Mouse (Mus musculus) 3T3-L1 (cell line): ENCODE measurements around the gene Zfp943.

ENCODE experiments used
- DNase-seq: peaks from one replicate; pipeline ENCODE4 v3.0.0-alpha.2; 2015; ENCODE audit warnings: low read depth, low spot score

Zfp943 gene

DNA sequence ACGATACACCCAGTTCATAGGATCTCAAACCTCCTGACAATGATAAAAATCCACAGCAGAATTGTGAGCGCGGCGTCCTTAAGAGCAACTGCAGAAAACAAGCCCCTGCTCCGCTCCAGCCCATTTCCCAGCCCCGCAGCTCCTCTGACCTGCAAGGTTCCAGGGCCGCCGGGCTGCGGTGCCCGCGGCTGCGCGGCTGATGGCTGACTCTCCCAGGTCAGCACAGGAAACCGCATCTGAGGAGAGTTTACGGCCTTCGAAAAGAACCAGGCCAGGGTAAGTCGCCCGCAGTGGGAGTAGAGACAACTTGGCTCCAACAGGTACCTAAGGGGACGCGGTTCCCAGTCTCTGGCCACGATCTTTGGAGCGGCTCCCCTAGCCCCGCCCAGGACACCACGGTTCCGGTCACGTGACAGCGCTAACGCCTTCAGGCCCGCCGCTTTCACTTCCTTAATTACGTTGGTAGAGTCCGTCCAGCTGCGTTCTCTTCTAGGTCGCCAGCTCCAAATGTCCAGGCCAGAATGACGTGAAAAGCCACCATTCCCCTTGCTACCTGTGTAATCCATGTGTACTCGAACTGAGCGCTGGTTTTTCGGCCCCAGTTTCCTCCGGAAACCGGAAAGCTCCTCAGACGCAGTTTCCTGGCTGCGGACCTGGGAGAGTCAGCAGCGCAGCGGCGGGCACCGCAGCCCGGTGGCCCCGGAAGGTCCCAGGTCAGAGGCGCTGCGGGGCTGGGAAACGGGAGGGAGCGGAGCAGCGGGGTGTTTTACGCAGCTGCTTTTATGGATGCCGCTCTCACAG, at the start of gene Zfp943, which contains the start of gene Zfp942:
Gene Zfp943, plus strand, starts transcription at position 446 of the 801 bp plus-strand sequence.
Gene Zfp942, minus strand, starts transcription at position 358 of the 801 bp plus-strand sequence.
- peak; percentile 77 for DNase-seq

- DNase-seq, result peak; percentile 39
Measured at GRCm38 (mm10) chr17:21963302-21963701, 950 bp downstream of the Zfp943 start.

DNA sequence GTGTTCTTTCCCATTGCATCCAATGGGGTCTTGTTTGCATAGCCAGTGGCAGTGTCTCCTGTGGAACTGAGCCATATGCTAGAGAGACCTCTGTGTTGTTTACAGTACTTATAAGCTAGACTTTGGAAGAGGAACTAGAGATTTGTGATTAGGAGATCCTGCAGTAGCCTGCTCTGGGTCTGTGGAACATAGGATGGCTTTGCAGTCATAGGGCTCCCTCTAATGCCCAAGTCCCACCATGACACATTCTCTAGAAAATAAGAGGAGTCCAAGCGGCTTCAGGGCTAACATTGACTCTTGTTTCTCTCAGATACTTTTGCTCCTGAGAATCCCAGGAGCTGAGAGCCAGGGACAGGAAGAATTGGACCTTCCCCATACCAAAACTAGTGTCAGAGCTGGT, 73.2 kb downstream of the Zfp943 start:
- peak; percentile 43 for DNase-seq

GRCm38 (mm10) chr17:22049403-22049802, 87.1 kb downstream of the Zfp943 start:
- DNase-seq, result no peak

- DNase-seq, result no peak
Measured at GRCm38 (mm10) chr17:22053211-22053610, 90.9 kb downstream of the Zfp943 start.

GRCm38 (mm10) chr17:22081031-22081631, 118.8 kb downstream of the Zfp943 start:
- no peak for DNase-seq

DNA sequence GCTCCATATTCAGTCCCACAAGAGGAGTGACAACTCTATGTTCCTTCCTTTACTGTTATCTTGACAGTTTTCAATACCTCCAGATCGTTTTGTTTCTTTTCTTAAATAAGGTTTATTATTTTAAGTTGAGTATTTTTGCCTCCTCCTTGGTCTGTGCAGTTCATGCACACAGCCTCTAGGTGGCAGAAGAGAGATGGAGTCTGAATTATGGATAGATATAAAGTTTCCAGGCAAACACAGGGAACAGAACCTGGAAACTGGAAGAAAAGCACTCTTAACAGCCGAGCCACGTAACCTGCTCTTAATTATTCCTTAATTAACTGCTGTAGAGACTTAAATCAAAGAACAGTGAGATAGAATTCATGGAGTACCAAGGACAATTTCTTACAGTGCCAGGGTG, 120.9 kb downstream of the Zfp943 start:
- DNase-seq, result peak; percentile 68

DNA sequence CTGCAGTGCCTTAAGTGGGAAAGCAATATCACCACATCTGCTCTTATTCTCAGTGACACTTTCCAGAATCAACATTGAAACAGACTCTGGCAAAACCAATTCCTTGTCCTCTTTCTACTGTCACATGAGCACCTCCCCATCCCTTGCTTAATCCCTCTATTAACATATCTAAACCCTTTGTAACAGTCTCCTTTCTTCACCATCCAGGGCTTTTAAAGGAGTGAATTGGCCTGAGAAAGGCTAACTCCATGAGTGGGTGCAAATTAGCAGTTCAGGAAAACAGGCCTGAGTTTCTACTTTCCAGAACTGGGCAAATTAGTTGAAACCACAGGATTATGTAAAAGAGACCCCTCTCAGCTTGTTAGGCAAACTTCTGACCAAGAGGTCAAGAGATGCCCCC, 156.4 kb downstream of the Zfp943 start:
- DNase-seq, result no peak
